Mouse (Mus musculus): ENCODE results near the gene Cel. TPM values are rescaled to one million over a fixed set of nuclear protein-coding genes. Genes with fewer than 3 reads are reported as not detected.

Cel gene
- polyA plus RNA-seq, 1 experiment from 2014 or later: 0.08 TPM

- no peak overlapping the region for H3K9ac ChIP-seq
- no peak overlapping the region for H3K27ac ChIP-seq (replicated peaks)
- peaks cover 69% of the 10 kb centered on the region for H3K36me3 ChIP-seq
- H3K9me3 ChIP-seq (replicated peaks): no peaks in the 10 kb centered on the region
- no peak for ATAC-seq (ENCODE audit: insufficient number of reproducible peaks, low FRiP score, low TSS enrichment, low read depth)
- no peaks in the 10 kb centered on the region for H3K4me1 ChIP-seq
- WGBS: 85% methylated on average over 5 of the region's 5 CpGs
- H3K4me2 ChIP-seq (replicated peaks): no peak overlapping the region
- no peak overlapping the region for H3K4me3 ChIP-seq (replicated peaks)
- H3K27me3 ChIP-seq: no peaks in the 10 kb centered on the region
These were observed 10.9 kb downstream of the Cel start for GRCm38 (mm10) chr2:28552301-28552700.

- no peak overlapping the region for H3K4me2 ChIP-seq (replicated peaks)
- no peak for ATAC-seq (ENCODE audit: insufficient number of reproducible peaks, low FRiP score, low TSS enrichment, low read depth)
- peaks cover 96% of the 10 kb centered on the region for H3K36me3 ChIP-seq
- no peaks in the 10 kb centered on the region for H3K9me3 ChIP-seq (replicated peaks)
- no peak overlapping the region for H3K9ac ChIP-seq
- H3K27ac ChIP-seq (replicated peaks): no peak overlapping the region
- WGBS: 90% methylated on average over 13 of the region's 13 CpGs
- H3K27me3 ChIP-seq: no peaks in the 10 kb centered on the region
- H3K4me1 ChIP-seq: no peaks in the 10 kb centered on the region
- no peak overlapping the region for H3K4me3 ChIP-seq (replicated peaks)
These were observed 14.0 kb downstream of the Cel start for GRCm38 (mm10) chr2:28549157-28549556.

- peaks cover 95% of the 10 kb centered on the region for H3K36me3 ChIP-seq
- no peaks in the 10 kb centered on the region for H3K9me3 ChIP-seq (replicated peaks)
- ATAC-seq (ENCODE audit: insufficient number of reproducible peaks, low FRiP score, low TSS enrichment, low read depth): no peak
- no peak overlapping the region for H3K9ac ChIP-seq
- no peak overlapping the region for H3K4me2 ChIP-seq (replicated peaks)
- 52% methylated on average over 11 of the region's 11 CpGs for WGBS
- no peak overlapping the region for H3K27ac ChIP-seq (replicated peaks)
- no peak overlapping the region for H3K4me3 ChIP-seq (replicated peaks)
- H3K27me3 ChIP-seq: no peaks in the 10 kb centered on the region
- no peaks in the 10 kb centered on the region for H3K4me1 ChIP-seq
These were observed 15.7 kb downstream of the Cel start for GRCm38 (mm10) chr2:28547237-28548172.

GRCm38 (mm10) chr2:28546560-28546959, 16.6 kb downstream of the Cel start:
- peaks cover 94% of the 10 kb centered on the region for H3K36me3 ChIP-seq
- no peak overlapping the region for H3K4me2 ChIP-seq (replicated peaks)
- WGBS: 76% methylated on average over 6 of the region's 6 CpGs
- no peak overlapping the region for H3K4me3 ChIP-seq (replicated peaks)
- H3K4me1 ChIP-seq: no peaks in the 10 kb centered on the region
- H3K9me3 ChIP-seq (replicated peaks): no peaks in the 10 kb centered on the region
- H3K9ac ChIP-seq: no peak overlapping the region
- no peak overlapping the region for H3K27ac ChIP-seq (replicated peaks)
- no peaks in the 10 kb centered on the region for H3K27me3 ChIP-seq
- ATAC-seq (ENCODE audit: insufficient number of reproducible peaks, low FRiP score, low TSS enrichment, low read depth): no peak

GRCm38 (mm10) chr2:28545976-28546375, 17.2 kb downstream of the Cel start:
- no peaks in the 10 kb centered on the region for H3K27me3 ChIP-seq
- no peaks in the 10 kb centered on the region for H3K4me1 ChIP-seq
- no peak for ATAC-seq (ENCODE audit: insufficient number of reproducible peaks, low FRiP score, low TSS enrichment, low read depth)
- H3K9me3 ChIP-seq (replicated peaks): no peaks in the 10 kb centered on the region
- peaks cover 88% of the 10 kb centered on the region for H3K36me3 ChIP-seq
- H3K4me3 ChIP-seq (replicated peaks): no peak overlapping the region
- H3K27ac ChIP-seq (replicated peaks): no peak overlapping the region
- no peak overlapping the region for H3K4me2 ChIP-seq (replicated peaks)
- H3K9ac ChIP-seq: no peak overlapping the region

- peaks cover 20% of the 10 kb centered on the region for H3K4me1 ChIP-seq
- WGBS: 83% methylated on average over 8 of the region's 8 CpGs
- H3K9me3 ChIP-seq (replicated peaks): no peaks in the 10 kb centered on the region
- no peak overlapping the region for H3K4me3 ChIP-seq (replicated peaks)
- H3K27ac ChIP-seq (replicated peaks): no peak overlapping the region
- H3K9ac ChIP-seq: no peak overlapping the region
- H3K36me3 ChIP-seq: peaks cover 74% of the 10 kb centered on the region
- no peaks in the 10 kb centered on the region for H3K27me3 ChIP-seq
- no peak for ATAC-seq (ENCODE audit: insufficient number of reproducible peaks, low FRiP score, low TSS enrichment, low read depth)
- no peak overlapping the region for H3K4me2 ChIP-seq (replicated peaks)
These were observed 19.3 kb downstream of the Cel start for GRCm38 (mm10) chr2:28543894-28544293.

GRCm38 (mm10) chr2:28540587-28541227, 22.5 kb downstream of the Cel start:
- no peak overlapping the region for H3K27ac ChIP-seq (replicated peaks)

GRCm38 (mm10) chr2:28539949-28540348, 23.3 kb downstream of the Cel start:
- Histone ChIP-seq H3K9me3 (replicated peaks) (no peaks in the 10 kb centered on the region), H3K4me1 (peaks cover 60% of the 10 kb centered on the region), H3K9ac (0 out of 2 replicates have a peak overlapping the region, but pooled peaks have one; percentile 9), H3K36me3 (peaks cover 39% of the 10 kb centered on the region), H3K27ac (replicated peaks) (peak overlapping the region; percentile 86), H3K27me3 (no peaks in the 10 kb centered on the region), H3K4me3 (replicated peaks) (no peak overlapping the region), H3K4me2 (replicated peaks) (no peak overlapping the region)
- ATAC-seq (ENCODE audit: insufficient number of reproducible peaks, low FRiP score, low TSS enrichment, low read depth): no peak
- WGBS: 59% methylated on average over 2 of the region's 2 CpGs

More at GRCm38 (mm10) chr2:28540587-28541227, 22.5 kb downstream of the Cel start:
- H3K9me3 ChIP-seq (replicated peaks): no peaks in the 10 kb centered on the region
- H3K4me3 ChIP-seq (replicated peaks): no peak overlapping the region
- H3K27me3 ChIP-seq: no peaks in the 10 kb centered on the region
- no peak overlapping the region for H3K4me2 ChIP-seq (replicated peaks)
- H3K4me1 ChIP-seq: peaks cover 52% of the 10 kb centered on the region
- H3K9ac ChIP-seq: no peak overlapping the region
- peaks cover 46% of the 10 kb centered on the region for H3K36me3 ChIP-seq
- WGBS: 88% methylated on average over 8 of the region's 8 CpGs
- ATAC-seq (ENCODE audit: insufficient number of reproducible peaks, low FRiP score, low TSS enrichment, low read depth): no peak

- 37% methylated on average over 7 of the region's 7 CpGs for WGBS
- H3K9ac ChIP-seq: 0 out of 2 replicates have a peak overlapping the region, but pooled peaks have one; percentile 9
- peak; percentile 52 for ATAC-seq (ENCODE audit: insufficient number of reproducible peaks, low FRiP score, low TSS enrichment, low read depth)
- no peaks in the 10 kb centered on the region for H3K27me3 ChIP-seq
- H3K9me3 ChIP-seq (replicated peaks): no peaks in the 10 kb centered on the region
- H3K4me2 ChIP-seq (replicated peaks): peak overlapping the region; percentile 17
- peak overlapping the region; percentile 86 for H3K27ac ChIP-seq (replicated peaks)
- no peak overlapping the region for H3K4me3 ChIP-seq (replicated peaks)
- H3K4me1 ChIP-seq: peaks cover 67% of the 10 kb centered on the region
- H3K36me3 ChIP-seq: peaks cover 31% of the 10 kb centered on the region
These were observed 24.0 kb downstream of the Cel start for GRCm38 (mm10) chr2:28539206-28539605.

- Histone ChIP-seq H3K9me3 (replicated peaks) (no peaks in the 10 kb centered on the region), H3K27ac (replicated peaks) (peak overlapping the region; percentile 86), H3K36me3 (peaks cover 27% of the 10 kb centered on the region), H3K9ac (no peak overlapping the region), H3K4me3 (replicated peaks) (no peak overlapping the region), H3K4me1 (peaks cover 71% of the 10 kb centered on the region), H3K27me3 (no peaks in the 10 kb centered on the region), H3K4me2 (replicated peaks) (peak overlapping the region; percentile 17)
- 23% methylated on average over 1 of the region's 1 CpGs for WGBS
- ATAC-seq (ENCODE audit: insufficient number of reproducible peaks, low FRiP score, low TSS enrichment, low read depth): no peak; the same call in 1 of the 2 replicates
These were observed 24.4 kb downstream of the Cel start for GRCm38 (mm10) chr2:28538817-28539128.

- Histone ChIP-seq H3K27ac (replicated peaks) (peak overlapping the region; percentile 86), H3K4me3 (replicated peaks) (no peak overlapping the region), H3K4me2 (replicated peaks) (0 out of 2 replicates have a peak overlapping the region, but pooled peaks have one; percentile 15), H3K4me1 (peaks cover 75% of the 10 kb centered on the region), H3K9me3 (replicated peaks) (no peaks in the 10 kb centered on the region), H3K27me3 (no peaks in the 10 kb centered on the region), H3K9ac (no peak overlapping the region), H3K36me3 (peaks cover 21% of the 10 kb centered on the region)
- no peak for ATAC-seq (ENCODE audit: insufficient number of reproducible peaks, low FRiP score, low TSS enrichment, low read depth)
- WGBS: 55% methylated on average over 8 of the region's 8 CpGs
These were observed 25.0 kb downstream of the Cel start for GRCm38 (mm10) chr2:28537995-28538816.
